Mouse (Mus musculus) MEL (cell line): ENCODE measurements at regions not wholly inside any gene's neighbourhood (a gene's known extent, or its start where the extent isn't known, plus 50 kb on each side); places are given as distances from the start of the nearest gene placed in this dataset.

Experiments
- DNase-seq: peaks from one replicate; pipeline ENCODE4 v3.0.0; 2011; ENCODE audit warnings: low read depth, low spot score
- H3K27ac ChIP-seq: 2 replicates; pipeline ENCODE4 v1.5.1; 2012; ENCODE audit warnings: low read depth, mild to moderate bottlenecking, control low read depth, low read length, moderate library complexity; ENCODE audit not compliant: control insufficient read depth
- H3K27me3 ChIP-seq, 2 experiments: fragments of 150-350 bp in 1 of 2; sonication (generic) in 1 of 2; 2 replicates each; pipeline ENCODE4 v1.6.1; 2012; ENCODE audit warnings: low read length in 2 of 2, mild to moderate bottlenecking in 2 of 2, improper control_type of control experiment in 1 of 2, moderate library complexity in 1 of 2; ENCODE audit not compliant: insufficient read depth in 2 of 2, control insufficient read depth in 1 of 2
- H3K36me3 ChIP-seq, 2 experiments: 2 replicates each; pipeline ENCODE4 v1.6.1; 2012 to 2014; ENCODE audit warnings: low read length in 2 of 2, improper control_type of control experiment in 1 of 2, inconsistent platforms in 1 of 2, mild to moderate bottlenecking in 1 of 2; ENCODE audit not compliant: insufficient read depth in 2 of 2, control insufficient read depth in 1 of 2
- H3K4me1 ChIP-seq, 2 experiments: fragments of 150-350 bp in 1 of 2; sonication (generic) in 1 of 2; 2 replicates each; pipeline ENCODE4 v1.6.1; 2012; ENCODE audit warnings: low read length in 2 of 2, improper control_type of control experiment in 1 of 2, mild to moderate bottlenecking in 1 of 2; ENCODE audit not compliant: insufficient read depth in 2 of 2, control insufficient read depth in 1 of 2
- H3K4me3 ChIP-seq, 2 experiments: fragments of 150-350 bp in 1 of 2; sonication (generic) in 1 of 2; 2 replicates each; pipeline ENCODE4 v1.5.1; 2012; ENCODE audit warnings: low read depth in 2 of 2, low read length in 2 of 2, mild to moderate bottlenecking in 2 of 2, moderate library complexity in 2 of 2, control low read depth in 1 of 2, improper control_type of control experiment in 1 of 2; ENCODE audit not compliant: control insufficient read depth in 1 of 2, insufficient read depth in 1 of 2
- H3K79me2 ChIP-seq: 2 replicates; pipeline ENCODE4 v1.6.1; 2012; ENCODE audit warnings: mild to moderate bottlenecking, low read length, moderate library complexity; ENCODE audit not compliant: control insufficient read depth, poor library complexity, insufficient read depth
- H3K9ac ChIP-seq: 2 replicates; pipeline ENCODE4 v1.6.1; 2012; ENCODE audit warnings: low read depth, mild to moderate bottlenecking, control low read depth, low read length, moderate library complexity; ENCODE audit not compliant: control insufficient read depth, poor library complexity, severe bottlenecking
- H3K9me3 ChIP-seq: fragments of 150-350 bp; sonication (generic); replicated peaks from 2 replicates; pipeline ENCODE4 v1.6.1; 2012; ENCODE audit warnings: mild to moderate bottlenecking, low read length, improper control_type of control experiment, moderate library complexity; ENCODE audit not compliant: insufficient read depth
- BHLHE40 ChIP-seq: IDR thresholded peaks from 2 replicates; pipeline ENCODE4 v1.6.1; 2012; ENCODE audit warnings: low read depth, mild to moderate bottlenecking, inconsistent platforms, low read length, improper control_type of control experiment, borderline replicate concordance
- CHD1 ChIP-seq: IDR thresholded peaks from 2 replicates; pipeline ENCODE4 v1.6.1; 2012; ENCODE audit warnings: low read depth, mild to moderate bottlenecking, inconsistent platforms, low read length, improper control_type of control experiment
- EP300 ChIP-seq, 2 experiments: IDR thresholded peaks; 2 replicates each; pipeline ENCODE4 v1.6.1; 2011; ENCODE audit warnings: improper control_type of control experiment in 2 of 2, low read length in 2 of 2, low read depth in 1 of 2, mild to moderate bottlenecking in 1 of 2
- GABPA ChIP-seq: IDR thresholded peaks from 2 replicates; pipeline ENCODE4 v1.6.1; 2012; ENCODE audit warnings: low read depth, mild to moderate bottlenecking, inconsistent platforms, low read length, improper control_type of control experiment, moderate library complexity
- KAT2A ChIP-seq: conservative IDR thresholded peaks from 2 replicates; pipeline ENCODE4 v1.6.1; 2012; ENCODE audit warnings: low read depth, low read length, improper control_type of control experiment, inconsistent platforms
- MAFK ChIP-seq: IDR thresholded peaks from 2 replicates; pipeline ENCODE4 v1.6.1; 2011; ENCODE audit warnings: low read depth, mild to moderate bottlenecking, low read length, improper control_type of control experiment, borderline replicate concordance
- MXI1 ChIP-seq: IDR thresholded peaks from 2 replicates; pipeline ENCODE4 v1.6.1; 2011; ENCODE audit warnings: mild to moderate bottlenecking, low read depth, low read length, improper control_type of control experiment
- MYB ChIP-seq: IDR thresholded peaks from 2 replicates; pipeline ENCODE4 v1.6.1; 2011; ENCODE audit warnings: mild to moderate bottlenecking, low read depth, low read length, improper control_type of control experiment
- NRF1 ChIP-seq: IDR thresholded peaks from 2 replicates; pipeline ENCODE4 v1.6.1; 2014; ENCODE audit warnings: low read depth, mild to moderate bottlenecking, inconsistent platforms, low read length, improper control_type of control experiment, moderate library complexity; ENCODE audit not compliant: poor library complexity, insufficient read depth, severe bottlenecking
- POLR2AphosphoS2 ChIP-seq: IDR thresholded peaks from 2 replicates; pipeline ENCODE4 v1.6.1; 2011; ENCODE audit warnings: low read length, improper control_type of control experiment
- RCOR1 ChIP-seq: IDR thresholded peaks from 2 replicates; pipeline ENCODE4 v1.6.1; 2012; ENCODE audit warnings: low read depth, mild to moderate bottlenecking, inconsistent platforms, low read length, improper control_type of control experiment
- TAL1 ChIP-seq: IDR thresholded peaks from 2 replicates; pipeline ENCODE4 v1.6.1; 2012; ENCODE audit warnings: mild to moderate bottlenecking, inconsistent platforms, low read length, moderate library complexity, mixed read lengths
- TBP ChIP-seq: IDR thresholded peaks from 2 replicates; pipeline ENCODE4 v1.8.0; 2011; ENCODE audit warnings: low read depth, low read length, improper control_type of control experiment
- TCF12 ChIP-seq: IDR thresholded peaks from 2 replicates; pipeline ENCODE4 v1.6.1; 2014; ENCODE audit warnings: low read depth, mild to moderate bottlenecking, inconsistent platforms, low read length, improper control_type of control experiment, moderate library complexity
- UBTF ChIP-seq: IDR thresholded peaks from 2 replicates; pipeline ENCODE4 v1.6.1; 2012; ENCODE audit warnings: low read depth, mild to moderate bottlenecking, inconsistent platforms, low read length, improper control_type of control experiment, moderate library complexity, borderline replicate concordance; ENCODE audit not compliant: insufficient read depth
- USF1 ChIP-seq: IDR thresholded peaks from 2 replicates; pipeline ENCODE4 v1.6.1; 2014; ENCODE audit warnings: low read depth, mild to moderate bottlenecking, inconsistent platforms, low read length, improper control_type of control experiment, moderate library complexity
- USF2 ChIP-seq, 2 experiments: IDR thresholded peaks; 2 replicates each; pipeline ENCODE4 v1.6.1; 2011 to 2012; ENCODE audit warnings: improper control_type of control experiment in 2 of 2, low read length in 2 of 2, borderline replicate concordance in 1 of 2, inconsistent platforms in 1 of 2, low read depth in 1 of 2, mild to moderate bottlenecking in 1 of 2; ENCODE audit not compliant: insufficient read depth in 1 of 2
- ZKSCAN1 ChIP-seq: IDR thresholded peaks from 2 replicates; pipeline ENCODE4 v1.6.1; 2012; ENCODE audit warnings: low read depth, mild to moderate bottlenecking, inconsistent platforms, low read length, improper control_type of control experiment, moderate library complexity
- ZMIZ1 ChIP-seq: IDR thresholded peaks from 2 replicates; pipeline ENCODE4 v1.6.1; 2012; ENCODE audit warnings: low read depth, mild to moderate bottlenecking, inconsistent platforms, low read length, improper control_type of control experiment, moderate library complexity
- ZNF384 ChIP-seq: IDR thresholded peaks from 2 replicates; pipeline ENCODE4 v1.6.1; 2012; ENCODE audit warnings: low read depth, mild to moderate bottlenecking, inconsistent platforms, low read length, improper control_type of control experiment

- Histone ChIP-seq H3K4me1 (no peaks in the 10 kb centered on the region), H3K9me3 (no peaks in the 10 kb centered on the region), H3K4me3 (no peak overlapping the region), H3K27ac (no peak overlapping the region), H3K36me3 (no peaks in the 10 kb centered on the region), H3K9ac (no peak overlapping the region), H3K27me3 (no peaks in the 10 kb centered on the region), H3K79me2 (no peaks in the 10 kb centered on the region)
- no peak for DNase-seq
- TF ChIP-seq ZKSCAN1, result no peak
- TF ChIP-seq TCF12, result no peak
- TF ChIP-seq CHD1, result no peak
- no peak for TF ChIP-seq EP300 (IDR thresholded peaks at IDR 0.05; ENCODE audit: low read depth in 1 of 2, low read length in 2 of 2)
- no peak for TF ChIP-seq MAFK
- TF ChIP-seq ZMIZ1, result no peak
- no peak for TF ChIP-seq GABPA
- no peak for TF ChIP-seq KAT2A
- TF ChIP-seq TBP, result no peak
- TF ChIP-seq USF2 (IDR thresholded peaks at IDR 0.05; ENCODE audit: borderline replicate concordance in 1 of 2, insufficient read depth in 1 of 2, low read depth in 1 of 2, low read length in 2 of 2), result no peak
- no peak for TF ChIP-seq RCOR1
- no peak for TF ChIP-seq ZNF384
- no peak for TF ChIP-seq NRF1
- no peak for TF ChIP-seq TAL1
- TF ChIP-seq MXI1, result no peak
- TF ChIP-seq MYB, result no peak
- no peak for TF ChIP-seq BHLHE40
- no peak for TF ChIP-seq USF1
These were observed 395.0 kb upstream of the Adgrl2 start for GRCm38 (mm10) chr3:149385336-149385735.

DNA sequence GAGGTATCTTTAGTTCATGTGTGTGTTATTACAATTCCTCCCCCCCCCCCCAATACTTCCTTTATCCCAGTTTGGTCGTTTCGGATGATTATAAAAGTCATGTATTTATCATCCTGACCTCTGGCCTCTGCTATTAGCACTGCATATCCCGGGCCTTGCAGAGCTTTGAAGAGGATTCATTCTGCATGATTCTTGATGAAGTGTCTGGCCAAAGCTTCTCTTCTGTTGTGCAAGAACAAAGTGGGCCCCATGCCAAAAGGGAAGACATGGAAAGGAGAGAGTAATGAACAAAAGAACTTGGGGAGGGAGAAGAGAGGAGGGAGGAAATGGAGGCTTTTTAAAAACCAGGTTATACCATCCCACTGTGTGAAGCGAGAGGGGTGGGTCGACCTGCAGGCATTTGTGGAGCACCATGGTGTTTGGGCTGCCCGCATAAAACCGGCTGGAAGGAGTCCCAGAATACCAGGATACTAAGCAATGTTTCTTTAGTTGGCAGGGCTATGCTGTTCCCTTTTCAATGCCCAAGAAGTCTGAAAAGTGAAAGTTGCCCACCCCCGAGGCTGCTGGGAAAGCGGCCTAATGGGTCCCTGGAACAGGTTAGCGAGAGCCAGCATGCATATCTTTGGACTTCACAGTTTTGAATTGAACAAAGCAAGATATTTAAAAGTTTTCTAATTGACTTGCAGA lies 391.3 kb upstream of the Adgrl2 start:
- TF ChIP-seq USF1, result no peak
- no peak for TF ChIP-seq KAT2A
- no peak for TF ChIP-seq POLR2AphosphoS2
- TF ChIP-seq BHLHE40, result no peak
- no peak for TF ChIP-seq ZMIZ1
- TF ChIP-seq ZKSCAN1, result no peak
- TF ChIP-seq UBTF, result no peak
- Histone ChIP-seq H3K4me3 (no peak overlapping the region), H3K79me2 (no peaks in the 10 kb centered on the region), H3K27ac (no peak overlapping the region), H3K27me3 (no peaks in the 10 kb centered on the region), H3K9ac (no peak overlapping the region), H3K36me3 (no peaks in the 10 kb centered on the region), H3K4me1 (no peaks in the 10 kb centered on the region), H3K9me3 (no peaks in the 10 kb centered on the region)
- no peak for DNase-seq
